Mouse (Mus musculus) fibroblast of lung, adult 2 months (primary cell): ENCODE results near the gene Ciapin1.

Source experiments
- DNase-seq: peaks from one replicate; pipeline ENCODE4 v3.0.0-alpha.2; 2011; ENCODE audit warnings: low read depth

Ciapin1 gene

GRCm38 (mm10) chr8:94837662-94838574 lies at the start of gene Ciapin1, which contains the start of gene Coq9:
Gene Ciapin1, minus strand, starts transcription at chr8:94838358.
Gene Coq9, plus strand, starts transcription at chr8:94838321.
- peak; percentile 83 for DNase-seq

- DNase-seq, result no peak
Measured at GRCm38 (mm10) chr8:94880742-94881141, 42.6 kb upstream of the Ciapin1 start.

GRCm38 (mm10) chr8:94876820-94877219 lies 38.7 kb upstream of the Ciapin1 start:
- DNase-seq, result no peak

- peak; percentile 46 for DNase-seq
Measured at GRCm38 (mm10) chr8:94876197-94876730, 38.1 kb upstream of the Ciapin1 start, which contains the start of gene Dok4. Gene Dok4, minus strand, starts transcription at chr8:94876330.

GRCm38 (mm10) chr8:94875871-94876150 lies 37.7 kb upstream of the Ciapin1 start:
- DNase-seq, result no peak

- no peak for DNase-seq
Measured at GRCm38 (mm10) chr8:94875096-94875870, 37.1 kb upstream of the Ciapin1 start.

- DNase-seq, result no peak
Measured at GRCm38 (mm10) chr8:94874358-94874757, 36.2 kb upstream of the Ciapin1 start.

- no peak for DNase-seq
Measured at GRCm38 (mm10) chr8:94872576-94872975, 34.4 kb upstream of the Ciapin1 start.

GRCm38 (mm10) chr8:94872156-94872555 lies 34.0 kb upstream of the Ciapin1 start:
- DNase-seq, result no peak

- DNase-seq, result peak; percentile 49
Measured at GRCm38 (mm10) chr8:94871108-94871894, 33.1 kb upstream of the Ciapin1 start.

- DNase-seq, result peak; percentile 31
Measured at GRCm38 (mm10) chr8:94870474-94871107, 32.4 kb upstream of the Ciapin1 start.

- DNase-seq, result no peak
Measured at GRCm38 (mm10) chr8:94870003-94870402, 31.8 kb upstream of the Ciapin1 start.

- DNase-seq, result no peak
Measured at GRCm38 (mm10) chr8:94869146-94869545, 31.0 kb upstream of the Ciapin1 start.

- no peak for DNase-seq
Measured at GRCm38 (mm10) chr8:94866921-94867320, 28.8 kb upstream of the Ciapin1 start.

- no peak for DNase-seq
Measured at GRCm38 (mm10) chr8:94865292-94865691, 27.1 kb upstream of the Ciapin1 start.

GRCm38 (mm10) chr8:94863897-94864673 lies 25.9 kb upstream of the Ciapin1 start:
- DNase-seq, result no peak

GRCm38 (mm10) chr8:94862487-94863220 lies 24.5 kb upstream of the Ciapin1 start:
- no peak for DNase-seq

- no peak for DNase-seq
Measured at GRCm38 (mm10) chr8:94861352-94861910, 23.3 kb upstream of the Ciapin1 start.

- DNase-seq, result peak; percentile 36
Measured at GRCm38 (mm10) chr8:94857346-94858173, 19.4 kb upstream of the Ciapin1 start, which contains the start of gene Polr2c. Gene Polr2c, plus strand, starts transcription at chr8:94857450.
